Comparison of ENCODE assay signal across 27 mouse cellular contexts in the genomic region with DNA sequence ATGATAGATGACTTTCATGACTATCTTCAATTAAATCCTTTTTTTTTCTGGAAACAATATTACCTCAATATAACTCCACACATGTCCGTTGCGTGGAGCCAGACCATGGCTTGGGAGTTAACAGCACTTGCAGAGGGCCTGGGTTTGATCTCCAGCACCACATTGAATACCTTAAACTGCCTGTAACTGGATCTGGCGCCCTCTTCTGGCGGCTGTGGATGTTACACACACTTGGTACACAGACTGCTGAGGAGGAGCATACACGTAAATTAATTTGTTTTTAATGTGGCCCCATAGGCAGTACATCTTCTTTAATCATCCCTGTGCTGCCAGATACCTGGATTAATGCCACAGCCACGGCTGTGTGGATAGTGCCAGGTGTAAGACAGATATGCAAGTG.
A peak's percentile ranks its signal among the peaks of the same experiment; 100 is the strongest.
DNase-seq lines count a peak whose midpoint lies in the region; TF ChIP-seq lines count a peak whose summit lies in the region.
"Had no signal": no experiment of that assay in that cellular context is flagged by ENCODE, and none has a peak within 500 bp of the region (broad histone marks: within the 10 kb centered on the region; RNA-seq: fewer than 3 reads in every experiment).

No protein-coding gene starts in this region.

- H3K9me3 ChIP-seq in embryonic facial prominence, embryonic 10.5 days, result 0 out of 2 replicates have a peak, but pooled peaks cover 8% of the 10 kb centered on the region
- H3K9me3 ChIP-seq: forebrain, embryonic 13.5 days; heart, embryonic 10.5 days; lung, embryonic 15.5 days; midbrain, embryonic 12.5 days had no signal

- WGBS in embryonic facial prominence, embryonic 10.5 days, result 92% methylated on average over 6 of the region's 6 CpGs

- DNase-seq in gastrocnemius, adult 2 months, result no peak
- DNase-seq in gastrocnemius, postnatal 36 days, result no peak
- no peak for DNase-seq in layer of hippocampus, adult 2 months (ENCODE audit: low spot score in 2 of 2)
- DNase-seq in layer of hippocampus, adult 9-11 months, result no peak
- no peak for DNase-seq in testis, postnatal 14 days (ENCODE audit: low spot score)
- DNase-seq in testis, postnatal 10 days (ENCODE audit: low spot score), result peak; percentile 53
- no peak for DNase-seq in embryonic facial prominence, embryonic 10.5 days (ENCODE audit: low spot score)
- DNase-seq: adrenal gland, adult 8-10 months; cerebellum, adult 8-10 months; cerebellum, postnatal 25 days; gastrocnemius, postnatal 14 days; heart, adult 11 months; heart, postnatal 36 days; kidney, adult 8-10 months; kidney, postnatal 14 days; left cerebral cortex, postnatal 4 days; lung, postnatal 36 days; thymus, adult 18-20 months; thymus, postnatal 36 days had no signal

- H3K27me3 ChIP-seq in testis, adult 2 months (ENCODE audit: control insufficient read depth, insufficient read depth, low read length), result no peaks in the 10 kb centered on the region
- H3K27me3 ChIP-seq in embryonic facial prominence, embryonic 10.5 days (replicated peaks; ENCODE audit: low read depth, poor library complexity, severe bottlenecking), result 0 out of 2 replicates have a peak, but pooled peaks cover 3% of the 10 kb centered on the region
- H3K27me3 ChIP-seq: forebrain, embryonic 13.5 days; liver, embryonic 15.5 days; lung, embryonic 15.5 days; midbrain, embryonic 12.5 days had no signal

- TF ChIP-seq POLR2A in testis, adult 2 months (IDR thresholded peaks at IDR 0.05; ENCODE audit: control insufficient read depth, low read depth, low read length), result no peak

- H3K27ac ChIP-seq in gastrocnemius, adult 2 months, result no peak overlapping the region
- H3K27ac ChIP-seq in layer of hippocampus, adult 2 months, result no peak overlapping the region
- H3K27ac ChIP-seq in testis, adult 2 months (ENCODE audit: control insufficient read depth, insufficient read depth, low read depth, low read length), result no peak overlapping the region
- H3K27ac ChIP-seq in embryonic facial prominence, embryonic 10.5 days (replicated peaks), result no peak overlapping the region
- H3K27ac ChIP-seq: forebrain, embryonic 13.5 days; heart, embryonic 10.5 days; hindbrain, embryonic 14.5 days; liver, embryonic 15.5 days; lung, embryonic 15.5 days; midbrain, embryonic 12.5 days; neural tube, embryonic 13.5 days had no signal

- no peaks in the 10 kb centered on the region for H3K36me3 ChIP-seq in testis, adult 2 months (ENCODE audit: control insufficient read depth, insufficient read depth, low read length)
- no peaks in the 10 kb centered on the region for H3K36me3 ChIP-seq in embryonic facial prominence, embryonic 10.5 days (replicated peaks)
- H3K36me3 ChIP-seq: liver, embryonic 15.5 days; lung, embryonic 15.5 days; midbrain, embryonic 12.5 days; neural tube, embryonic 13.5 days had no signal

- TF ChIP-seq CTCF in gastrocnemius, adult 2 months (IDR thresholded peaks at IDR 0.05), result peak; percentile 9; the same call in 1 of the 2 replicates
- peak; percentile 38 for TF ChIP-seq CTCF in layer of hippocampus, adult 2 months (conservative IDR thresholded peaks at IDR 0.05)
- TF ChIP-seq CTCF in testis, adult 2 months (IDR thresholded peaks at IDR 0.05; ENCODE audit: control insufficient read depth, insufficient read depth, insufficient replicate concordance, low read depth, low read length), result peak; percentile 69; the same call in 1 of the 2 replicates

- intact Hi-C loops in gastrocnemius, adult 2 months (cut with DNase I), result no loop called here
- intact Hi-C loops in gastrocnemius, postnatal 36 days (cut with DNase I), result no loop called here

- no peak overlapping the region for H3K4me3 ChIP-seq in gastrocnemius, adult 2 months
- no peak overlapping the region for H3K4me3 ChIP-seq in layer of hippocampus, adult 2 months
- H3K4me3 ChIP-seq in testis, adult 2 months (ENCODE audit: control insufficient read depth, low read depth, low read length), result no peak overlapping the region
- no peak overlapping the region for H3K4me3 ChIP-seq in embryonic facial prominence, embryonic 10.5 days
- H3K4me3 ChIP-seq: forebrain, embryonic 13.5 days; heart, embryonic 10.5 days; liver, embryonic 15.5 days; lung, embryonic 15.5 days; midbrain, embryonic 12.5 days; neural tube, embryonic 13.5 days had no signal

- no peaks in the 10 kb centered on the region for H3K4me1 ChIP-seq in testis, adult 2 months (ENCODE audit: control insufficient read depth, insufficient read depth, low read length)
- peaks cover 11% of the 10 kb centered on the region for H3K4me1 ChIP-seq in embryonic facial prominence, embryonic 10.5 days
- H3K4me1 ChIP-seq: heart, embryonic 10.5 days; liver, embryonic 15.5 days; lung, embryonic 15.5 days had no signal

Comparison
In these comparisons a context has a peak if more than half of its experiments do, and no peak if none do; other contexts are left out.
1. CTCF ChIP-seq: peak in every context shown above with its lines; median percentile 69 in testis, adult 2 months; 38 in layer of hippocampus, adult 2 months; 9 in gastrocnemius, adult 2 months.